Mouse (Mus musculus) CH12.LX (cell line): ENCODE results near the gene Dnah8.

Experiments used
- CTCF ChIP-seq, 2 experiments: IDR thresholded peaks in 1 of 2; conservative IDR thresholded peaks in 1 of 2; 2 replicates each; pipeline ENCODE4 v1.5.1; 2011 to 2012; ENCODE audit warnings: low read depth in 2 of 2, low read length in 2 of 2, improper control_type of control experiment in 1 of 2, inconsistent platforms in 1 of 2, mild to moderate bottlenecking in 1 of 2, moderate library complexity in 1 of 2
- EP300 ChIP-seq: IDR thresholded peaks from 2 replicates; pipeline ENCODE4 v1.6.1; 2011; ENCODE audit warnings: low read length, improper control_type of control experiment
- KAT2A ChIP-seq: IDR thresholded peaks from 2 replicates; pipeline ENCODE4 v1.6.1; 2012; ENCODE audit warnings: low read length, improper control_type of control experiment, inconsistent platforms; ENCODE audit not compliant: insufficient replicate concordance
- MAX ChIP-seq: IDR thresholded peaks from 2 replicates; pipeline ENCODE4 v1.6.1; 2011; ENCODE audit warnings: low read length, improper control_type of control experiment
- POLR2A ChIP-seq: IDR thresholded peaks from 2 replicates; pipeline ENCODE4 v1.6.1; 2011; ENCODE audit warnings: low read depth, mild to moderate bottlenecking, improper control_type of control experiment, low read length
- POLR2AphosphoS2 ChIP-seq: IDR thresholded peaks from 2 replicates; pipeline ENCODE4 v1.6.1; 2011; ENCODE audit warnings: low read depth, low read length, improper control_type of control experiment
- TCF12 ChIP-seq: IDR thresholded peaks from 2 replicates; pipeline ENCODE4 v1.6.1; 2014; ENCODE audit warnings: low read depth, mild to moderate bottlenecking, inconsistent platforms, low read length, improper control_type of control experiment
- ZMIZ1 ChIP-seq: IDR thresholded peaks from 2 replicates; pipeline ENCODE4 v1.6.1; 2012; ENCODE audit warnings: low read depth, mild to moderate bottlenecking, inconsistent platforms, low read length, improper control_type of control experiment

- TF ChIP-seq EP300 = no peak
- TF ChIP-seq ZMIZ1 = no peak
- TF ChIP-seq MAX = no peak
- TF ChIP-seq CTCF (conservative IDR thresholded peaks at IDR 0.05 in 1 of 2, IDR thresholded peaks at IDR 0.05 in 1 of 2; ENCODE audit: low read depth in 2 of 2, low read length in 2 of 2) = no peak
- no peak for TF ChIP-seq POLR2A
- TF ChIP-seq TCF12 = no peak
- no peak for TF ChIP-seq KAT2A
- TF ChIP-seq POLR2AphosphoS2 = no peak
Observed at GRCm38 (mm10) chr17:30663170-30663569, 39.0 kb downstream of the Dnah8 start.
